ENCODE assay signal across 8 mouse cellular contexts in the genomic region with DNA sequence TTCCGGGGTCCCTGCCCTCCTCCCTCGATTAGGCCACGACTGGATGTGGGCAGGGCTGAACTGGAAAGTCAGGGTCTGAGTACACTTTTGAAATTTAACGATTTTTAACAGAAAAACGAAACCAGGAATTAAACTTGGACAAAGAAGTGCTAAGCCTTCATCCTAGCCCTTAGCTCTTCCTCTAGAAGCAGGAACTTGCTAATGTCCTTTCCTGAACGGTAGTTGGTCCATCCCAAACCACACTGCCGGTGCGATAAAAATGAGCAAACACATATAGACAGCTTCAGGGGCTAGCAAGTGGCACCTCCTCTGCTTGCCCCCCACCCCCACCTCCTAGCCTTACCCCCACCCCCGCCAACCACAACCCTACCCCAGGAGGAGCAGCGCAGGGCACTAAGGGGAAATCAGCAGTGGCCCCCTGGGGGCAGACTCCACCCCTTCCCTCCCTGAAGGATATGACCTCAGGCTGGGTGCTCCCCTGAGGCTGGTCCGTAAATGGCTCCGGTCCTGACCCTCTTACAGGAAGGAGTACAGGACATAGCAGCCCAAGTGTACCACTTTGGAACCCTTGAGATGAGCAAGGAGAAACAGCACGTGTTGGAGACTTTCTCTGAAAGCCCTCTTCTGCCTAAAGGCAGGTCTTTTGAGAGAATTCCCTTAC. TPM values are rescaled to one million over a fixed set of nuclear protein-coding genes. Genes with fewer than 3 reads are reported as not detected.
A peak's percentile ranks its signal among the peaks of the same experiment; 100 is the strongest.
DNase-seq lines count a peak whose midpoint lies in the region; ATAC-seq and TF ChIP-seq lines count a peak whose summit lies in the region.
"Had no signal": no experiment of that assay in that cellular context is flagged by ENCODE, and none has a peak within 500 bp of the region (broad histone marks: within the 10 kb centered on the region; RNA-seq: fewer than 3 reads in every experiment).

No protein-coding gene starts in this region.

- WGBS in heart, embryonic 11.5 days (ENCODE audit: insufficient replicate concordance) = 66% methylated on average over 13 of the region's 13 CpGs

- TF ChIP-seq POLR2A in CH12.LX (IDR thresholded peaks at IDR 0.05; ENCODE audit: low read depth, low read length) = 0 out of 2 replicates have a peak, but pooled peaks have one; percentile 30

- peak; percentile 97 for DNase-seq in CH12.LX (ENCODE audit: extremely low read depth)
- DNase-seq in adrenal gland, postnatal 36 days = peak; percentile 17 to 52
- peak; percentile 19 for DNase-seq in kidney, postnatal 10 days
- peak; percentile 75 to 85 for DNase-seq in thymus, postnatal 36 days
- DNase-seq in urinary bladder, postnatal 10 days (ENCODE audit: low spot score) = no peak

- TF ChIP-seq CTCF in CH12.LX (conservative IDR thresholded peaks at IDR 0.05 in 1 of 2, IDR thresholded peaks at IDR 0.05 in 1 of 2; ENCODE audit: low read depth in 2 of 2, low read length in 2 of 2) = no peak

- ATAC-seq in heart, embryonic 11.5 days (replicated peaks; ENCODE audit: insufficient number of reproducible peaks, low FRiP score, low TSS enrichment) = no peak; the same call in 1 of the 2 replicates
- ATAC-seq in megakaryocyte progenitor cell, adult 5-6 weeks (replicated peaks; ENCODE audit: poor library complexity) = peak; percentile 71

- peak overlapping the region; percentile 94; the same call in 1 of the 2 replicates for H3K4me2 ChIP-seq in CH12.LX (ENCODE audit: insufficient read depth, low read depth, poor library complexity, severe bottlenecking)
- peak overlapping the region; percentile 54 for H3K4me2 ChIP-seq in heart, embryonic 11.5 days

- no peak; the same call in 1 of the 2 replicates for TF ChIP-seq RAD21 in CH12.LX (IDR thresholded peaks at IDR 0.05; ENCODE audit: low read depth, low read length)

- peaks cover 50% of the 10 kb centered on the region for H3K79me2 ChIP-seq in CH12.LX (replicated peaks; ENCODE audit: control insufficient read depth, extremely low read depth, insufficient read depth, poor library complexity, severe bottlenecking)

- H3K4me1 ChIP-seq in CH12.LX (ENCODE audit: control insufficient read depth in 1 of 2, insufficient read depth in 2 of 2) = peaks cover 18 to 57% of the 10 kb centered on the region in 2 experiments
- no peaks in the 10 kb centered on the region for H3K4me1 ChIP-seq in heart, embryonic 11.5 days (ENCODE audit: control insufficient read depth, insufficient read depth, low read length)

- TF ChIP-seq EP300 in CH12.LX (IDR thresholded peaks at IDR 0.05; ENCODE audit: low read length) = peak; percentile 53

- H3K4me3 ChIP-seq in CH12.LX (replicated peaks in 1 of 3; ENCODE audit: low read depth in 2 of 3, low read length in 2 of 3, poor library complexity in 1 of 3) = peak overlapping the region; percentile 74 to 98 (median 98)
- no peak overlapping the region for H3K4me3 ChIP-seq in heart, embryonic 11.5 days (ENCODE audit: low read depth, low read length)
- H3K4me3 ChIP-seq: hindbrain, embryonic 15.5 days had no signal

- peak overlapping the region; percentile 99 for H3K9ac ChIP-seq in CH12.LX (ENCODE audit: insufficient read depth, low read depth)
- H3K9ac ChIP-seq in heart, embryonic 11.5 days (ENCODE audit: low read depth, low read length) = peak overlapping the region; percentile 58; the same call in 1 of the 2 replicates
- H3K9ac ChIP-seq: hindbrain, embryonic 15.5 days had no signal

- H3K9me3 ChIP-seq in CH12.LX (replicated peaks; ENCODE audit: low read length) = peaks cover 7% of the 10 kb centered on the region
- peaks cover 4% of the 10 kb centered on the region; the same call in 1 of the 2 replicates for H3K9me3 ChIP-seq in heart, embryonic 11.5 days (replicated peaks; ENCODE audit: control insufficient read depth, low read length)
- H3K9me3 ChIP-seq: hindbrain, embryonic 15.5 days had no signal

- dilution Hi-C loops in CH12.LX (cut with MboI; ENCODE audit: extremely low pct_ligation_motif_present, extremely low pct_unique_long_range_greater_than_20kb, low sequenced_read_pairs) = no loop called here

- H3K36me3 ChIP-seq in CH12.LX (replicated peaks in 1 of 2; ENCODE audit: control insufficient read depth in 1 of 2, insufficient read depth in 1 of 2, low read length in 1 of 2) = peaks cover 30 to 39% of the 10 kb centered on the region in 2 experiments
- no peaks in the 10 kb centered on the region for H3K36me3 ChIP-seq in heart, embryonic 11.5 days (ENCODE audit: control insufficient read depth, insufficient read depth, low read length)
- H3K36me3 ChIP-seq: hindbrain, embryonic 15.5 days had no signal

- H3K27me3 ChIP-seq in CH12.LX (replicated peaks) = no peaks in the 10 kb centered on the region
- no peaks in the 10 kb centered on the region for H3K27me3 ChIP-seq in heart, embryonic 11.5 days (ENCODE audit: control insufficient read depth, insufficient read depth, low read length)
- H3K27me3 ChIP-seq: hindbrain, embryonic 15.5 days had no signal

- in situ Hi-C loops in CH12.LX (cut with MboI; ENCODE audit: low pct_ligation_motif_present, low pct_unique_long_range_greater_than_20kb, low sequenced_read_pairs) = no loop called here

- peak overlapping the region; percentile 97 for H3K27ac ChIP-seq in CH12.LX (ENCODE audit: insufficient read depth, low read depth)
- no peak overlapping the region for H3K27ac ChIP-seq in heart, embryonic 11.5 days (ENCODE audit: low read depth, low read length)
- H3K27ac ChIP-seq: hindbrain, embryonic 15.5 days had no signal

TF ChIP-seq in CH12.LX, 34 proteins besides CTCF, POLR2A, EP300 and RAD21 (continues in another document):
- TF ChIP-seq GABPA (IDR thresholded peaks at IDR 0.05; ENCODE audit: insufficient replicate concordance, low read depth, low read length) (no peak), MYC (IDR thresholded peaks at IDR 0.05; ENCODE audit: low read depth, low read length) (no peak), NRF1 (IDR thresholded peaks at IDR 0.05; ENCODE audit: low read depth, low read length) (peak; percentile 33; the same call in 1 of the 2 replicates), BHLHE40 (IDR thresholded peaks at IDR 0.05; ENCODE audit: low read depth, low read length) (peak; percentile 58), IRF4 (IDR thresholded peaks at IDR 0.05; ENCODE audit: low read depth, low read length) (peak; percentile 76), NELFE (IDR thresholded peaks at IDR 0.05; ENCODE audit: low read depth, low read length) (no peak), E2F4 (IDR thresholded peaks at IDR 0.05; ENCODE audit: insufficient replicate concordance, low read depth, low read length) (no peak), POLR2AphosphoS2 (IDR thresholded peaks at IDR 0.05; ENCODE audit: low read depth, low read length) (0 out of 2 replicates have a peak, but pooled peaks have one; percentile 41), JUN (IDR thresholded peaks at IDR 0.05; ENCODE audit: insufficient read depth, low read depth, low read length) (peak; percentile 61), ZKSCAN1 (IDR thresholded peaks at IDR 0.05; ENCODE audit: borderline replicate concordance, low read depth, low read length) (no peak), MAX (IDR thresholded peaks at IDR 0.05; ENCODE audit: low read length) (no peak; the same call in 1 of the 2 replicates), SIN3A (IDR thresholded peaks at IDR 0.05; ENCODE audit: low read length) (peak; percentile 84), PAX5 (IDR thresholded peaks at IDR 0.05; ENCODE audit: low read length) (no peak), ZNF384 (IDR thresholded peaks at IDR 0.05; ENCODE audit: low read depth, low read length) (no peak), USF2 (conservative IDR thresholded peaks at IDR 0.05; ENCODE audit: low read depth, low read length) (no peak), SMC3 (IDR thresholded peaks at IDR 0.05; ENCODE audit: low read depth, low read length) (peak; percentile 19; the same call in 1 of the 2 replicates), MXI1 (IDR thresholded peaks at IDR 0.05; ENCODE audit: low read depth, low read length) (no peak), UBTF (IDR thresholded peaks at IDR 0.05; ENCODE audit: low read depth, low read length) (0 out of 2 replicates have a peak, but pooled peaks have one; percentile 9), ZMIZ1 (IDR thresholded peaks at IDR 0.05; ENCODE audit: low read depth, low read length) (no peak; the same call in 1 of the 2 replicates), JUND (conservative IDR thresholded peaks at IDR 0.05; ENCODE audit: low read depth, low read length) (peak; percentile 62; the same call in 1 of the 2 replicates), TBP (conservative IDR thresholded peaks at IDR 0.05; ENCODE audit: low read depth, low read length) (peak; percentile 84), CHD1 (IDR thresholded peaks at IDR 0.05; ENCODE audit: low read depth, low read length) (peak; percentile 96), ETS1 (conservative IDR thresholded peaks at IDR 0.05; ENCODE audit: low read depth, low read length) (peak; percentile 71), TCF12 (IDR thresholded peaks at IDR 0.05; ENCODE audit: low read depth, low read length) (peak; percentile 86), MAZ (IDR thresholded peaks at IDR 0.05; ENCODE audit: low read depth, low read length) (0 out of 2 replicates have a peak, but pooled peaks have one; percentile 74), USF1 (IDR thresholded peaks at IDR 0.05; ENCODE audit: low read depth, low read length) (no peak), KAT2A (IDR thresholded peaks at IDR 0.05; ENCODE audit: insufficient replicate concordance, low read length) (peak; percentile 62; the same call in 1 of the 2 replicates), MEF2A (IDR thresholded peaks at IDR 0.05; ENCODE audit: borderline replicate concordance, low read depth, low read length) (peak; percentile 74), ELF1 (IDR thresholded peaks at IDR 0.05; ENCODE audit: low read depth, low read length) (peak; percentile 64)

RNA-seq across cellular contexts. Expression of a gene that starts 42.9 kb away (rescaled TPM):
- total RNA-seq in CH12.LX (2012; rRNA removed) (55.8 and 64.7 TPM in 2 replicates), CH12.LX (2014; rRNA removed) (151 and 164 TPM in 2 replicates)
- polyA plus RNA-seq in CH12.LX (2012; ENCODE audit: insufficient read length, low read depth) = 130 and 139 TPM in 2 replicates
- total RNA-seq in adrenal gland, postnatal 36 days (2021) = under 1 TPM; 0.56 to 0.86 TPM
- polyA plus RNA-seq in heart, embryonic 11.5 days (2014; fragmentation: Nextera tagmentation; extraction: Ambion mirVana) = 1.4 and 1.8 TPM in 2 replicates
- total RNA-seq in megakaryocyte progenitor cell, adult 5-6 weeks (2015) = 81.4 and 86.3 TPM in 2 replicates
- 57.5 and 65.8 TPM in 2 replicates for total RNA-seq in megakaryocyte progenitor cell, adult 5-6 weeks (2017)

RNA-seq across cellular contexts. Expression of a gene that starts 57.6 kb away (rescaled TPM):
- total RNA-seq in CH12.LX (2012; rRNA removed) (90.2 and 101 TPM in 2 replicates), CH12.LX (2014; rRNA removed) (239 and 263 TPM in 2 replicates)
- polyA plus RNA-seq in CH12.LX (2012; ENCODE audit: insufficient read length, low read depth) = 98.4 and 111 TPM in 2 replicates
- 100 to 1,000 TPM; 115 to 138 TPM for total RNA-seq in adrenal gland, postnatal 36 days (2021)
- 32.8 and 35.7 TPM in 2 replicates for polyA plus RNA-seq in heart, embryonic 11.5 days (2014; fragmentation: Nextera tagmentation; extraction: Ambion mirVana)
- 83.1 and 84.9 TPM in 2 replicates for total RNA-seq in megakaryocyte progenitor cell, adult 5-6 weeks (2015)
- total RNA-seq in megakaryocyte progenitor cell, adult 5-6 weeks (2017) = 122 and 126 TPM in 2 replicates

Comparison
In these comparisons a context has a peak if more than half of its experiments do, and no peak if none do; other contexts are left out.
1. RNA of a gene that starts 42.9 kb away (total RNA-seq): 55.8 to 164 TPM in CH12.LX and 57.5 to 86.3 TPM in megakaryocyte progenitor cell, adult 5-6 weeks; 0.56 to 0.86 TPM in adrenal gland, postnatal 36 days; every median in the first group is over 10 times any median in the second.